Mouse (Mus musculus) heart, embryonic 10.5 days (tissue): ENCODE data around the gene Maged1. TPM values are rescaled to one million over a fixed set of nuclear protein-coding genes. Genes with fewer than 3 reads are reported as not detected.
A peak's percentile ranks its signal among the peaks of the same experiment; 100 is the strongest.

Experiments
- DNase-seq: peaks from one replicate; pipeline ENCODE4 v3.0.0-alpha.2; 2017; ENCODE audit warnings: low spot score
- H3K27ac ChIP-seq: fragments of 300-500 bp; sonication (generic); 2 replicates; pipeline ENCODE4 v1.5.1; 2016; ENCODE audit warnings: mild to moderate bottlenecking
- H3K27me3 ChIP-seq: fragments of 300-500 bp; sonication (generic); 2 replicates; pipeline ENCODE4 v1.6.1; 2016; ENCODE audit warnings: mild to moderate bottlenecking; ENCODE audit not compliant: poor library complexity, insufficient read depth, severe bottlenecking
- H3K36me3 ChIP-seq: fragments of 300-500 bp; sonication (generic); 2 replicates; pipeline ENCODE4 v1.6.1; 2016; ENCODE audit warnings: mild to moderate bottlenecking, moderate library complexity
- H3K4me1 ChIP-seq: fragments of 300-500 bp; sonication (generic); 2 replicates; pipeline ENCODE4 v1.6.1; 2016; ENCODE audit warnings: mild to moderate bottlenecking
- H3K4me3 ChIP-seq: fragments of 300-500 bp; sonication (generic); 2 replicates; pipeline ENCODE4 v1.5.1; 2016; ENCODE audit warnings: mild to moderate bottlenecking, moderate library complexity
- H3K9me3 ChIP-seq: fragments of 300-500 bp; sonication (generic); 2 replicates; pipeline ENCODE4 v1.6.1; 2016; ENCODE audit warnings: mild to moderate bottlenecking, moderate library complexity
- WGBS: fragments of 180-500 bp; shearing (Covaris S2); methylation state at CpG from one replicate; pipeline ENCODE4 v1.1.7; 2016; 5-methylcytosine and 5-hydroxymethylcytosine counted together
- polyA plus RNA-seq: library from polyadenylated mRNA; unstranded; fragments of >200 nt; fragmentation: Nextera tagmentation; extraction: Ambion mirVana; gene quantifications from 2 replicates; pipeline ENCODE4 v1.2.1, GENCODE M21; 2016

Maged1 gene
- polyA plus RNA-seq = 497 and 590 TPM in 2 replicates

- Histone ChIP-seq H3K9me3 (no peaks in the 10 kb centered on the region), H3K4me1 (no peaks in the 10 kb centered on the region; the same call in 1 of the 2 replicates), H3K4me3 (peak within 1 kb of the TSS; percentile 69), H3K36me3 (peaks cover 33% of the 10 kb centered on the region), H3K27me3 (peaks cover 22% of the 10 kb centered on the region; the same call in 1 of the 2 replicates), H3K27ac (peak within 1 kb of the TSS; percentile 90)
- 15% methylated on average over 30 of the region's 32 CpGs for WGBS
- peak; percentile 97 for DNase-seq
These were observed at the start of gene Maged1 for GRCm38 (mm10) chrX:94541918-94542355. Gene Maged1 (minus strand): TSS chrX:94542143.

DNA sequence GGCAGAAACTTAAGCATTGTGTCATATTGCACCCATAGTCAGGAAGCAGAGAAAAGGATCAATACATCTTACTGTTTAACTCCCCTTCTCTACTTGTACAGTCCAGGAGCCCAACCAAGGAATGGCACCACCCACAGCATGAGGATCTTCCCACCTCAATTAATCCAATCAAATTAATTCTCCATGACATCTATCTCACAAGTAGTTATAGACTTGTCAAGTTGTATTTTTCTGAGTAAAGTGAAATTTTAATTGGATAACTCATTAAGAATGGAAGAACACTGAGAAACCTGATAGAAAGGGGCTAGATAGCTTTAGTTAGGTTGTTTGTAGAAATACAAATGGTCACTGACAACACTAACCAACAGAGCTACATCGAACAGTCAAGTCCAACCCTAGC lies 38.3 kb upstream of the Maged1 start:
- Histone ChIP-seq H3K4me3 (no peak overlapping the region), H3K27ac (no peak overlapping the region), H3K4me1 (no peaks in the 10 kb centered on the region), H3K9me3 (no peaks in the 10 kb centered on the region), H3K27me3 (no peaks in the 10 kb centered on the region), H3K36me3 (no peaks in the 10 kb centered on the region)
- no peak for DNase-seq
- WGBS = 64% methylated on average over 1 of the region's 1 CpGs

DNA sequence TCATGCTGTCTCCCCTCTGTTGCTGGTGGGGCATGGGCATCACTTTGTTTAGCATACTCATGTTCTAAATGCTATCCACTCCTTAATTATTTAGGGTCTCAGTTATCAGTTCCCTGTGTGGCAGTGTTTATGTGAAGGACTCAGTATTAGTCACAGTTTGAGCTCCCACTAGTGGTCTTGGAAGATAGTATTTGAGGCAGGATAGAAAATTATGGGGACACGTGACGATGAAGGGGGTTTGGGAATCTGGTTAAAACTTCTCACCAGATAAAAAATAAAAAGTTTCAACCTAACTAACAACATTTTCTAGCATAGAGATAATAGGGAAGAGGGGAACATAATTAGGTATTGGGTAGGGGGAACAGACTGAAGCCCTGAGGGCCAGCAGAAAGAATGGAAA lies 22.8 kb upstream of the Maged1 start:
- DNase-seq = no peak
- Histone ChIP-seq H3K9me3 (no peaks in the 10 kb centered on the region), H3K27ac (no peak overlapping the region), H3K4me1 (no peaks in the 10 kb centered on the region), H3K4me3 (no peak overlapping the region), H3K36me3 (no peaks in the 10 kb centered on the region), H3K27me3 (no peaks in the 10 kb centered on the region)
- 61% methylated on average over 2 of the region's 2 CpGs for WGBS

DNA sequence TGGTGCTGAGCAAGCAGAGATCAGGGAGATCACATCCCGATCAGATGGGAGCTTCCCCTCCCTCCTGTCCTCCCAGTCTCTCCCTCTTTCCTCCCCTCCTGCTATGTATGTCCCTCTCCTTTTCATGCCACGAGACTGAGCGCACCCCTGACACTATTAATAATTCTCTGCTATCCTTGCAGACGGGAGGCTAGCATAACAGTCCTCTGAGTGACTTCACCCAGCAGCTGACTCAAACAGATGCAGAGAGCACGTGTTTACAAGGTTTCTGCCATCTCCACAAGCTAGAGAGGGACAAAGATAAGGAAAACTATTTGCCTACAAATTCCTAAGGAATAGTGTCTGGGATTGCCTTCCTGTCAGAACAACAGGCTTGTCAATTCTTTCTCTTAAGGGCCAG lies 20.4 kb upstream of the Maged1 start:
- no peaks in the 10 kb centered on the region for H3K27me3 ChIP-seq
- WGBS = 22% methylated on average over 5 of the region's 5 CpGs

GRCm38 (mm10) chrX:94548227-94548626 lies 6.3 kb upstream of the Maged1 start:
- H3K36me3 ChIP-seq = no peaks in the 10 kb centered on the region
- H3K9me3 ChIP-seq = no peaks in the 10 kb centered on the region
- H3K4me3 ChIP-seq = no peak overlapping the region
- H3K27me3 ChIP-seq = no peaks in the 10 kb centered on the region
- no peaks in the 10 kb centered on the region for H3K4me1 ChIP-seq
- no peak for DNase-seq
- no peak overlapping the region for H3K27ac ChIP-seq
- WGBS = 51% methylated on average over 3 of the region's 3 CpGs

More for the DNA sequence above, 20.4 kb upstream of the Maged1 start:
- H3K36me3 ChIP-seq = no peaks in the 10 kb centered on the region
- DNase-seq = no peak
- H3K4me3 ChIP-seq = no peak overlapping the region
- no peak overlapping the region for H3K27ac ChIP-seq
- H3K4me1 ChIP-seq = no peaks in the 10 kb centered on the region
- H3K9me3 ChIP-seq = no peaks in the 10 kb centered on the region

DNA sequence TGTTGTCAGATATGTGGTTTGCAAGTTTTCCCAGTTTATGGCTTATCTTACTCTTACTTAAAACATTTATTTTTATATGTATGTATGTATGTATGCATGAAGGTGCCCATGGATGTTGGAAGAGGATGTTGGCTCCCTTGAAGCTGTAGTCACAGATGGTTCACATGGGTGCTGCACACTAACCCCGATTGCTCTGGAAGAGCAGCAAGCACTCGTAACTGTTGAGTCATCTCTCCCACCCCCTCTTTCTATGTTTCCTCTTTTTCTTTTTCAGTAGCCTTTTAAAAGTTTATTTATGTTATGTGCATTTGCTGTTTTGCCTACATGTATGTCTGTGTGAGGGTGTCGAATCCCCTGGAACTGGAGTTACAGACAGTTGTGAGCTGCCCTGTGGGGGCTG lies 4.0 kb upstream of the Maged1 start:
- H3K27me3 ChIP-seq = peaks cover 20% of the 10 kb centered on the region; the same call in 1 of the 2 replicates
- 81% methylated on average over 3 of the region's 3 CpGs for WGBS
- H3K4me3 ChIP-seq = no peak overlapping the region

DNA sequence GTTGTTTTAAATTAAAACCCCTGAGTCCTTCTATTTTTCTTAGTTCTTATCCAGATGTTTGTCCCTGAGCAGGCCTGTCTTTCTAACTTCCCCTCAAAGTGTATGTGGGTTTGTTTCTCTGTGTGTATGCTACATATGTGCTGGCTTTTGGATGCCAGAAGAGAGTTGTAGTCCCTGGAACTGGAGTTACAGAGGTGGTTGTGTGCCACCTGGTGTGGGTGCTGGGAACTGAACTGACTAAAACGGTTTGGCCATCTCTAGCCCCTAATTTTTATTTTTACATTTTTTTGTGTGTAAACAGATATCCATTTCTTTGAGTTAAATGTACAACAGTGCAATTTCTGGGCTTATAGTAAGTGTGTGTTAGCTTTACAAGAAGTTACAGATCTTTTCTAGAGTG lies 3.0 kb upstream of the Maged1 start:
- Histone ChIP-seq H3K36me3 (peaks cover 4% of the 10 kb centered on the region; the same call in 1 of the 2 replicates), H3K27ac (no peak overlapping the region; the same call in 1 of the 2 replicates), H3K27me3 (peaks cover 22% of the 10 kb centered on the region; the same call in 1 of the 2 replicates), H3K4me3 (no peak overlapping the region), H3K4me1 (no peaks in the 10 kb centered on the region; the same call in 1 of the 2 replicates), H3K9me3 (no peaks in the 10 kb centered on the region)
- 33% methylated on average over 1 of the region's 1 CpGs for WGBS
- DNase-seq = no peak

More for the DNA sequence above, 4.0 kb upstream of the Maged1 start:
- H3K27ac ChIP-seq = no peak overlapping the region
- no peaks in the 10 kb centered on the region; the same call in 1 of the 2 replicates for H3K4me1 ChIP-seq
- H3K9me3 ChIP-seq = no peaks in the 10 kb centered on the region
- no peak for DNase-seq
- no peaks in the 10 kb centered on the region for H3K36me3 ChIP-seq

DNA sequence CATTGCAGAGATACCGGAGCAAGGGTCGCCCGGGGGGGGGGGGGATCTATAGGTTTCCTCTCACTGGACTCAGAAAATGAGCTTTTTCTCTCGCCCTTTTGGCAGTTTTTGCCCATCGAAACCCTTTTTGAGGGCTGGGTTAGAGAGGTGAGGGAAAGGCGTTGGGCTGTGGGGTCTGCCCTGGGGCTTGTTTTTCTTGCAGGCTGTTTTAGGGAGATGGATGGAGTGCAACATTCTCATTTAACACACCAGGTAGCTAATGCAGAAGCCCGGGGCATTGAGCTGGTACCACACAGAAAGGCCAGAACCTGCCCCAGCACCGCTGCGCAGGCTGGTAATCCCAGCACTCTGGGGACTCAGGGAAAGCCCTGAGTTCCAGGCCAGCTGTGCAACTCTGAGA lies 593 bp upstream of the Maged1 start:
- H3K4me3 ChIP-seq = peak overlapping the region; percentile 69
- peaks cover 22% of the 10 kb centered on the region; the same call in 1 of the 2 replicates for H3K27me3 ChIP-seq
- no peaks in the 10 kb centered on the region for H3K9me3 ChIP-seq
- H3K4me1 ChIP-seq = no peaks in the 10 kb centered on the region; the same call in 1 of the 2 replicates
- H3K27ac ChIP-seq = peak overlapping the region; percentile 83
- peaks cover 27% of the 10 kb centered on the region for H3K36me3 ChIP-seq
- DNase-seq = no peak
- WGBS = 25% methylated on average over 9 of the region's 9 CpGs

- Histone ChIP-seq H3K9me3 (no peaks in the 10 kb centered on the region), H3K27ac (peak overlapping the region; percentile 90), H3K4me1 (no peaks in the 10 kb centered on the region; the same call in 1 of the 2 replicates), H3K36me3 (peaks cover 40% of the 10 kb centered on the region), H3K4me3 (peak overlapping the region; percentile 69), H3K27me3 (peaks cover 22% of the 10 kb centered on the region; the same call in 1 of the 2 replicates)
- DNase-seq = no peak
- WGBS = 20% methylated on average over 25 of the region's 25 CpGs
These were observed 737 bp downstream of the Maged1 start for GRCm38 (mm10) chrX:94541206-94541605.

DNA sequence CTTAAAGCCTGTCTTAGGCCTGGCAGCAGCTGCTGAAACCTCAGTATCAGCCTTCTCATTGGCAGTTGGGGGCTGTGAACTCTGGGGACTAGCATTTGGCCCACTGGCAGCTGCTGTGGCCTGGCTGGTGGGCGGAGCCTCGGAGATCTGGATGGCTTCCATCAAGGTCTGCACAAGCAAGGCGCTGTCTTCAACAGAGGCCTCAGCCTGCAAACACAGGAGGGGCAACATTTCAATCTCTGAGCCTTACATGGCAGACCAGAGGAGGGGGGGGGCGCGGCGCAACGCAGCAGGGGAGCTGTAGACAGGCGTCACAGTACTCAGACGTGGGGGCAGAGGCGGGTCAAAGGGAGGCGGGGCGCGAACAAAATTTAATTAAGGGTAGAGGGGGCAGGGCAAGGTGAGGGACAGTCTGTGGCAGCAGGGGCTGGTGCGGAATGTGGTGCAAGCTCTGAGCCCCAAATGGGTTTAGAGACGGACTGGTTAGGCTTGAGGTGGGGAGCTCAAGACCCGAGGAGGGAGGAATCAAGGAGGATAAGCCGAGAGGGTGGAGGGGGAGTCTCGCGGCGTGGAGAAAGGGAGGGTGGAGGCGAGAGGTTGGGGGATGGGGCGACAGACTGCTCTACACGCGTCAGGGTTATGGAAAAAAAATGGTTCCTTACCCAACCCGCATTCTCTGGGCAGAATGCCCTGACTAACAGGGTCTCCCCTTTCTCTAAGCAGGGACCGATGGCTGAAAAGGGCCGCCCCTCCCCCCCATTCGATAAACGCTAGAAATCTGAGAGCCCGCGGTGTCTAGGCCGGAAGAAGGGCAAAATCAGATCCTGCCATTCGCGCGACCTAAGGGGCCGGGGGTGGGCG lies 1.4 kb downstream of the Maged1 start:
- peak overlapping the region; percentile 69 for H3K4me3 ChIP-seq
- H3K36me3 ChIP-seq = peaks cover 46% of the 10 kb centered on the region
- peaks cover 22% of the 10 kb centered on the region; the same call in 1 of the 2 replicates for H3K27me3 ChIP-seq
- H3K9me3 ChIP-seq = no peaks in the 10 kb centered on the region
- H3K4me1 ChIP-seq = no peaks in the 10 kb centered on the region; the same call in 1 of the 2 replicates
- 17% methylated on average over 36 of the region's 37 CpGs for WGBS
- H3K27ac ChIP-seq = peak overlapping the region; percentile 90
- no peak for DNase-seq

- no peak overlapping the region for H3K27ac ChIP-seq
- H3K27me3 ChIP-seq = peaks cover 14% of the 10 kb centered on the region; the same call in 1 of the 2 replicates
- no peak for DNase-seq
- no peaks in the 10 kb centered on the region for H3K9me3 ChIP-seq
- H3K4me3 ChIP-seq = no peak overlapping the region
- 71% methylated on average over 2 of the region's 2 CpGs for WGBS
- H3K4me1 ChIP-seq = no peaks in the 10 kb centered on the region
- peaks cover 39% of the 10 kb centered on the region for H3K36me3 ChIP-seq
These were observed 7.6 kb downstream of the Maged1 start for GRCm38 (mm10) chrX:94534346-94534745.

DNA sequence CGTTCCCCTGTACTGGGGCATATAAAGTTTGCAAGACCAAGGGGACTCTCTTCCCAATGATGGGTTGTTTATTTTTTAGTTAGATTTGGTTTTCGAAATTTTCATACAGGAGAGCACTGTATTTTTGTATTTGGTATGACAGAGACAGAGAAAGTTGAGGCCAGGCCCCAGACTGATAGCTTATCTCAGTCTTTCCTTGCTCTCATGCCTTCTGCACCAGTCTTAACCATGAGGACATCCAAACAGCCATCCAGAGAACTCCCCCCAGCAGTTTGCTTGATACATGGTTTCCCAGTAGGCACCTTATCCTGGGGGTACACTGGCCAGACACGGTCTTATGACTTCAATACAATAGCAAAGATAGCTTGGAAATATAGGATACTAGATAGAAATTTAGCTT lies 11.6 kb downstream of the Maged1 start:
- peaks cover 14% of the 10 kb centered on the region; the same call in 1 of the 2 replicates for H3K27me3 ChIP-seq
- H3K4me1 ChIP-seq = no peaks in the 10 kb centered on the region
- no peak for DNase-seq
- H3K9me3 ChIP-seq = no peaks in the 10 kb centered on the region
- 72% methylated on average over 3 of the region's 3 CpGs for WGBS
- H3K4me3 ChIP-seq = no peak overlapping the region
- H3K27ac ChIP-seq = no peak overlapping the region
- no peaks in the 10 kb centered on the region for H3K36me3 ChIP-seq

DNA sequence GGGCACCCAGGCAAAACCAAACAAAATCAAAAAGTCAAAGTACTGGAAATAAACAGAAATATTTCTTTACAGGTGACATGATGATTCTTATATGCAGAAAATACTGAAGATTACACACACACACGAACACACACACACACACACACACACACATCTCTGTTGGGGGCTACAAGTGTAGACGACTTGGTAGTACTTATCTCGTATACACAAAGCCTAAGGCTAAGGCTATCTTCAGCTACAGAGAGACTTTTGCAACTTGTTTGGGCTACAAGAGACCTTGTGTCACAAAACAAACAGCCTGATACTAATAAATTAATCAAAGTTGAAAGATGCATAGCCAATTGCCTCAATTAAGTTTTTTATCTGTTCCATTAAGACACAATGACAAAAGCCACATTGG lies 19.8 kb downstream of the Maged1 start:
- H3K27me3 ChIP-seq = no peaks in the 10 kb centered on the region
- 75% methylated on average over 3 of the region's 3 CpGs for WGBS
- no peak for DNase-seq
- H3K36me3 ChIP-seq = no peaks in the 10 kb centered on the region
- H3K27ac ChIP-seq = no peak overlapping the region
- no peaks in the 10 kb centered on the region for H3K4me1 ChIP-seq
- H3K4me3 ChIP-seq = no peak overlapping the region
- H3K9me3 ChIP-seq = no peaks in the 10 kb centered on the region
